ENCODE assay signal across 8 mouse cellular contexts in genomic region chr14:116559990-116560389, GRCm38 (mm10).
DNase-seq lines count a peak whose midpoint lies in the region; ATAC-seq lines count a peak whose summit lies in the region.

No protein-coding gene starts in this region.

- H3K9ac ChIP-seq in forebrain, embryonic 11.5 days (ENCODE audit: low read length) = no peak overlapping the region
- H3K9ac ChIP-seq in intestine, embryonic 16.5 days (ENCODE audit: low read depth, low read length) = no peak overlapping the region

- no peaks in the 10 kb centered on the region for H3K27me3 ChIP-seq in forebrain, embryonic 11.5 days (ENCODE audit: control insufficient read depth, insufficient read depth, low read length)
- H3K27me3 ChIP-seq in forebrain, embryonic 10.5 days (ENCODE audit: poor library complexity, severe bottlenecking) = no peaks in the 10 kb centered on the region
- H3K27me3 ChIP-seq in intestine, embryonic 16.5 days (replicated peaks; ENCODE audit: control insufficient read depth, insufficient read depth, low read length) = no peaks in the 10 kb centered on the region

- H3K27ac ChIP-seq in forebrain, embryonic 11.5 days (ENCODE audit: low read depth, low read length) = no peak overlapping the region
- no peak overlapping the region for H3K27ac ChIP-seq in forebrain, embryonic 10.5 days
- H3K27ac ChIP-seq in intestine, embryonic 16.5 days (ENCODE audit: low read length) = no peak overlapping the region

- no peaks in the 10 kb centered on the region for H3K4me1 ChIP-seq in forebrain, embryonic 11.5 days (replicated peaks; ENCODE audit: control insufficient read depth, insufficient read depth, low read length)
- H3K4me1 ChIP-seq in forebrain, embryonic 10.5 days = no peaks in the 10 kb centered on the region
- no peaks in the 10 kb centered on the region for H3K4me1 ChIP-seq in intestine, embryonic 16.5 days (ENCODE audit: control insufficient read depth, insufficient read depth, low read length)

- no peaks in the 10 kb centered on the region for H3K9me3 ChIP-seq in forebrain, embryonic 11.5 days (ENCODE audit: control insufficient read depth, low read length)
- no peaks in the 10 kb centered on the region for H3K9me3 ChIP-seq in forebrain, embryonic 10.5 days
- no peaks in the 10 kb centered on the region for H3K9me3 ChIP-seq in intestine, embryonic 16.5 days (ENCODE audit: control insufficient read depth, low read length)

- peak; percentile 74 for ATAC-seq in forebrain, embryonic 11.5 days (replicated peaks; ENCODE audit: low FRiP score)
- ATAC-seq in intestine, embryonic 16.5 days = peak; percentile 63; the same call in 1 of the 2 replicates

- no peak overlapping the region for H3K4me3 ChIP-seq in forebrain, embryonic 11.5 days (ENCODE audit: low read depth, low read length)
- no peak overlapping the region for H3K4me3 ChIP-seq in forebrain, embryonic 10.5 days
- no peak overlapping the region for H3K4me3 ChIP-seq in intestine, embryonic 16.5 days (ENCODE audit: low read length)

- H3K4me2 ChIP-seq in forebrain, embryonic 11.5 days (ENCODE audit: low read depth, low read length, severe bottlenecking) = no peak overlapping the region
- H3K4me2 ChIP-seq in intestine, embryonic 16.5 days (ENCODE audit: low read depth, low read length) = no peak overlapping the region

- 53% methylated on average over 1 of the region's 1 CpGs for WGBS in forebrain, embryonic 11.5 days
- 67% methylated on average over 1 of the region's 1 CpGs for WGBS in forebrain, embryonic 10.5 days
- 35% methylated on average over 1 of the region's 1 CpGs for WGBS in intestine, embryonic 16.5 days

- no peak for DNase-seq in forebrain, embryonic 11.5 days (ENCODE audit: low spot score)
- no peak for DNase-seq in forebrain, embryonic 10.5 days (ENCODE audit: extremely low spot score, low spot score)
- peak; percentile 4 for DNase-seq in urinary bladder, postnatal 14 days (ENCODE audit: low spot score)
- no peak for DNase-seq in urinary bladder, adult 18-20 months (ENCODE audit: low spot score in 2 of 2)
- DNase-seq in retina, embryonic 14.5 days (ENCODE audit: low spot score) = peak; percentile 63
- no peak for DNase-seq in gastrocnemius, adult 8-10 months (ENCODE audit: low spot score in 2 of 2)
- no peak for DNase-seq in T-cell, adult 2 months (ENCODE audit: low spot score)

- H3K36me3 ChIP-seq in forebrain, embryonic 11.5 days (ENCODE audit: control insufficient read depth, insufficient read depth, low read length) = no peaks in the 10 kb centered on the region
- no peaks in the 10 kb centered on the region for H3K36me3 ChIP-seq in forebrain, embryonic 10.5 days (replicated peaks)
- H3K36me3 ChIP-seq in intestine, embryonic 16.5 days (ENCODE audit: control insufficient read depth, insufficient read depth, low read length) = no peaks in the 10 kb centered on the region

Comparison
In these comparisons a context has a peak if more than half of its experiments do, and no peak if none do; other contexts are left out.
1. DNase-seq: peak in urinary bladder, postnatal 14 days (single experiment) and retina, embryonic 14.5 days (single experiment); none in forebrain, embryonic 11.5 days (single experiment), forebrain, embryonic 10.5 days (single experiment), urinary bladder, adult 18-20 months (0 of 2), gastrocnemius, adult 8-10 months (0 of 2) and T-cell, adult 2 months (single experiment).